Mouse (Mus musculus) CH12.LX (cell line): ENCODE results near the gene Hkdc1. TPM values are rescaled to one million over a fixed set of nuclear protein-coding genes. Genes with fewer than 3 reads are reported as not detected.

ENCODE experiments used
- DNase-seq: peaks from one replicate; pipeline ENCODE4 v3.0.0-alpha.2; 2013; ENCODE audit errors: extremely low read depth
- H3K27ac ChIP-seq: 2 replicates; pipeline ENCODE4 v1.5.1; 2012; ENCODE audit warnings: low read depth, mild to moderate bottlenecking, control low read depth, moderate library complexity; ENCODE audit not compliant: insufficient read depth
- H3K27me3 ChIP-seq: replicated peaks from 2 replicates; pipeline ENCODE3; 2012; ENCODE audit warnings: inconsistent platforms
- H3K36me3 ChIP-seq, 2 experiments: replicated peaks in 1 of 2; 2 replicates each; pipeline versions ENCODE3 to v1.6.1; 2012; ENCODE audit warnings: inconsistent platforms in 1 of 2, low read length in 1 of 2, mild to moderate bottlenecking in 1 of 2, mixed read lengths in 1 of 2, moderate library complexity in 1 of 2; ENCODE audit not compliant: control insufficient read depth in 1 of 2, insufficient read depth in 1 of 2
- H3K4me1 ChIP-seq, 2 experiments: 2 replicates each; pipeline ENCODE4 v1.6.1; 2012; ENCODE audit warnings: inconsistent platforms in 1 of 2, moderate library complexity in 1 of 2; ENCODE audit not compliant: insufficient read depth in 2 of 2, control insufficient read depth in 1 of 2
- H3K4me2 ChIP-seq: 2 replicates; pipeline ENCODE4 v1.6.1; 2012; ENCODE audit warnings: low read depth, mild to moderate bottlenecking, control low read depth; ENCODE audit not compliant: poor library complexity, insufficient read depth, severe bottlenecking
- H3K4me3 ChIP-seq, 3 experiments: fragments of 150-350 bp in 1 of 3; sonication (generic) in 1 of 3; replicated peaks in 1 of 3; 2 replicates each; pipeline versions ENCODE3 to v1.5.1; 2011 to 2012; ENCODE audit warnings: low read depth in 2 of 3, low read length in 2 of 3, mild to moderate bottlenecking in 2 of 3, moderate library complexity in 2 of 3, control low read depth in 1 of 3, improper control_type of control experiment in 1 of 3, inconsistent platforms in 1 of 3, mixed read lengths in 1 of 3; ENCODE audit not compliant: poor library complexity in 1 of 3
- H3K79me2 ChIP-seq: replicated peaks from 2 replicates; pipeline ENCODE4 v1.6.1; 2012; ENCODE audit warnings: mild to moderate bottlenecking, moderate library complexity; ENCODE audit not compliant: control insufficient read depth, poor library complexity, insufficient read depth, severe bottlenecking; ENCODE audit errors: extremely low read depth
- H3K9ac ChIP-seq: 2 replicates; pipeline ENCODE4 v1.6.1; 2012; ENCODE audit warnings: low read depth, mild to moderate bottlenecking, control low read depth, moderate library complexity; ENCODE audit not compliant: insufficient read depth
- H3K9me3 ChIP-seq: replicated peaks from 2 replicates; pipeline ENCODE3; 2012; ENCODE audit warnings: low read length, inconsistent platforms, mixed read lengths
- BHLHE40 ChIP-seq: IDR thresholded peaks from 2 replicates; pipeline ENCODE4 v1.6.1; 2011; ENCODE audit warnings: mild to moderate bottlenecking, low read depth, low read length, improper control_type of control experiment
- CHD1 ChIP-seq: IDR thresholded peaks from 2 replicates; pipeline ENCODE4 v1.6.1; 2012; ENCODE audit warnings: low read depth, low read length, improper control_type of control experiment, inconsistent platforms
- CHD2 ChIP-seq: IDR thresholded peaks from 2 replicates; pipeline ENCODE4 v1.6.1; 2011; ENCODE audit warnings: low read length, improper control_type of control experiment
- E2F4 ChIP-seq: IDR thresholded peaks from 2 replicates; pipeline ENCODE4 v1.6.1; 2011; ENCODE audit warnings: low read depth, low read length, improper control_type of control experiment; ENCODE audit not compliant: insufficient replicate concordance
- ELF1 ChIP-seq: IDR thresholded peaks from 2 replicates; pipeline ENCODE4 v1.6.1; 2014; ENCODE audit warnings: low read depth, mild to moderate bottlenecking, inconsistent platforms, low read length, improper control_type of control experiment
- ETS1 ChIP-seq: conservative IDR thresholded peaks from 2 replicates; pipeline ENCODE4 v1.6.1; 2012; ENCODE audit warnings: low read depth, mild to moderate bottlenecking, inconsistent platforms, low read length, improper control_type of control experiment, moderate library complexity
- HCFC1 ChIP-seq: IDR thresholded peaks from 2 replicates; pipeline ENCODE4 v1.6.1; 2012; ENCODE audit warnings: low read depth, mild to moderate bottlenecking, inconsistent platforms, low read length, improper control_type of control experiment
- IRF4 ChIP-seq: IDR thresholded peaks from 2 replicates; pipeline ENCODE4 v1.6.1; 2014; ENCODE audit warnings: low read depth, mild to moderate bottlenecking, inconsistent platforms, low read length, improper control_type of control experiment
- JUN ChIP-seq: IDR thresholded peaks from 2 replicates; pipeline ENCODE4 v1.6.1; 2011; ENCODE audit warnings: low read depth, mild to moderate bottlenecking, low read length, improper control_type of control experiment, moderate library complexity; ENCODE audit not compliant: insufficient read depth
- JUND ChIP-seq: conservative IDR thresholded peaks from 2 replicates; pipeline ENCODE4 v1.6.1; 2011; ENCODE audit warnings: low read depth, low read length, improper control_type of control experiment
- KAT2A ChIP-seq: IDR thresholded peaks from 2 replicates; pipeline ENCODE4 v1.6.1; 2012; ENCODE audit warnings: low read length, improper control_type of control experiment, inconsistent platforms; ENCODE audit not compliant: insufficient replicate concordance
- MAFK ChIP-seq: IDR thresholded peaks from 2 replicates; pipeline ENCODE4 v1.6.1; 2011; ENCODE audit warnings: low read length, improper control_type of control experiment; ENCODE audit not compliant: insufficient replicate concordance
- MAX ChIP-seq: IDR thresholded peaks from 2 replicates; pipeline ENCODE4 v1.6.1; 2011; ENCODE audit warnings: low read length, improper control_type of control experiment
- MAZ ChIP-seq: IDR thresholded peaks from 2 replicates; pipeline ENCODE4 v1.6.1; 2012; ENCODE audit warnings: low read depth, mild to moderate bottlenecking, inconsistent platforms, low read length, improper control_type of control experiment, moderate library complexity
- MEF2A ChIP-seq: IDR thresholded peaks from 2 replicates; pipeline ENCODE4 v1.6.1; 2014; ENCODE audit warnings: low read depth, mild to moderate bottlenecking, inconsistent platforms, low read length, improper control_type of control experiment, borderline replicate concordance
- MXI1 ChIP-seq: IDR thresholded peaks from 2 replicates; pipeline ENCODE4 v1.6.1; 2011; ENCODE audit warnings: mild to moderate bottlenecking, low read depth, low read length, improper control_type of control experiment
- MYC ChIP-seq: IDR thresholded peaks from 2 replicates; pipeline ENCODE4 v1.6.1; 2011; ENCODE audit warnings: low read depth, mild to moderate bottlenecking, improper control_type of control experiment, low read length
- NELFE ChIP-seq: IDR thresholded peaks from 2 replicates; pipeline ENCODE4 v1.6.1; 2011; ENCODE audit warnings: low read depth, low read length, improper control_type of control experiment
- POLR2A ChIP-seq: IDR thresholded peaks from 2 replicates; pipeline ENCODE4 v1.6.1; 2011; ENCODE audit warnings: low read depth, mild to moderate bottlenecking, improper control_type of control experiment, low read length
- SIN3A ChIP-seq: IDR thresholded peaks from 2 replicates; pipeline ENCODE4 v1.6.1; 2012; ENCODE audit warnings: low read length, improper control_type of control experiment, inconsistent platforms
- SMC3 ChIP-seq: IDR thresholded peaks from 2 replicates; pipeline ENCODE4 v1.6.1; 2011; ENCODE audit warnings: low read depth, low read length, improper control_type of control experiment
- TCF12 ChIP-seq: IDR thresholded peaks from 2 replicates; pipeline ENCODE4 v1.6.1; 2014; ENCODE audit warnings: low read depth, mild to moderate bottlenecking, inconsistent platforms, low read length, improper control_type of control experiment
- UBTF ChIP-seq: IDR thresholded peaks from 2 replicates; pipeline ENCODE4 v1.6.1; 2012; ENCODE audit warnings: low read depth, mild to moderate bottlenecking, inconsistent platforms, low read length, improper control_type of control experiment, moderate library complexity
- ZKSCAN1 ChIP-seq: IDR thresholded peaks from 2 replicates; pipeline ENCODE4 v1.6.1; 2012; ENCODE audit warnings: low read depth, inconsistent platforms, low read length, improper control_type of control experiment, borderline replicate concordance
- ZMIZ1 ChIP-seq: IDR thresholded peaks from 2 replicates; pipeline ENCODE4 v1.6.1; 2012; ENCODE audit warnings: low read depth, mild to moderate bottlenecking, inconsistent platforms, low read length, improper control_type of control experiment
- ZNF384 ChIP-seq: IDR thresholded peaks from 2 replicates; pipeline ENCODE4 v1.6.1; 2012; ENCODE audit warnings: low read depth, low read length, improper control_type of control experiment, inconsistent platforms
- dilution Hi-C: fragments of 300-500 bp; cut with MboI; formaldehyde crosslinking; loops from 2 replicates; pipeline ENCODE4 v1.14.3; 2020; ENCODE audit warnings: low sequenced_read_pairs; ENCODE audit not compliant: extremely low pct_unique_long_range_greater_than_20kb, extremely low pct_ligation_motif_present
- in situ Hi-C: fragments of 300-500 bp; cut with MboI; formaldehyde crosslinking; loops from 3 replicates; pipeline ENCODE4 v1.14.3; 2019; ENCODE audit warnings: low sequenced_read_pairs, low pct_ligation_motif_present, low pct_unique_long_range_greater_than_20kb, mixed read lengths
- polyA plus RNA-seq: library from polyadenylated mRNA; unstranded; fragments of >175 nt; gene quantifications from 2 replicates; pipeline ENCODE4 v1.2.1, GENCODE M21; 2012; ENCODE audit warnings: low read depth; ENCODE audit not compliant: insufficient read length
- total RNA-seq, 2 experiments: library from RNA; depleted of rRNA; stranded (reverse); fragments of 300-350 nt in 1 of 2; fragments of >200 nt in 1 of 2; gene quantifications; 2 replicates each; pipeline ENCODE4 v1.2.3; 2012 to 2014

Hkdc1 gene
- total and polyA plus RNA-seq, 3 experiments = not detected

GRCm38 (mm10) chr10:62340991-62341390, 81.3 kb downstream of the Hkdc1 start:
- H3K27ac ChIP-seq = peak overlapping the region; percentile 93; the same call in 1 of the 2 replicates
- DNase-seq = no peak
- peaks cover 0 to 16% of the 10 kb centered on the region in 2 experiments for H3K36me3 ChIP-seq
- no peaks in the 10 kb centered on the region for H3K9me3 ChIP-seq
- dilution Hi-C loops = no loop called here
- TF ChIP-seq CHD1 (no peak), UBTF (no peak), TCF12 (no peak)
- H3K79me2 ChIP-seq = no peaks in the 10 kb centered on the region
- in situ Hi-C loops = no loop called here
- peak overlapping the region; percentile 96 for H3K9ac ChIP-seq
- no peaks in the 10 kb centered on the region for H3K27me3 ChIP-seq
- H3K4me1 ChIP-seq = peaks cover 15 to 47% of the 10 kb centered on the region in 2 experiments
- peak overlapping the region; percentile 78 to 98 (median 83) for H3K4me3 ChIP-seq
- peak overlapping the region; percentile 97 for H3K4me2 ChIP-seq

- Histone ChIP-seq H3K27me3 (no peaks in the 10 kb centered on the region), H3K4me2 (peak overlapping the region; percentile 97), H3K4me3 (peak overlapping the region; percentile 78 to 98 (median 83)), H3K36me3 (peaks cover 0 to 14% of the 10 kb centered on the region in 2 experiments), H3K79me2 (no peaks in the 10 kb centered on the region), H3K27ac (peak overlapping the region; percentile 93), H3K4me1 (peaks cover 15 to 55% of the 10 kb centered on the region in 2 experiments), H3K9ac (peak overlapping the region; percentile 96), H3K9me3 (no peaks in the 10 kb centered on the region)
- TF ChIP-seq MXI1 (peak; percentile 58), HCFC1 (peak; percentile 69), E2F4 (0 out of 2 replicates have a peak, but pooled peaks have one; percentile 42), POLR2A (peak; percentile 65), ETS1 (peak; percentile 50), JUN (no peak), SIN3A (peak; percentile 81), NELFE (peak; percentile 68), ZNF384 (no peak), JUND (no peak), KAT2A (peak; percentile 46; the same call in 1 of the 2 replicates), CHD2 (peak; percentile 26), SMC3 (no peak), MAFK (no peak), ELF1 (peak; percentile 76), MYC (peak; percentile 23; the same call in 1 of the 2 replicates), MEF2A (0 out of 2 replicates have a peak, but pooled peaks have one; percentile 14), ZMIZ1 (peak; percentile 77), UBTF (0 out of 2 replicates have a peak, but pooled peaks have one; percentile 64), MAX (peak; percentile 78), ZKSCAN1 (no peak), IRF4 (peak; percentile 78), BHLHE40 (peak; percentile 82), TCF12 (peak; percentile 39; the same call in 1 of the 2 replicates), MAZ (peak; percentile 87; the same call in 1 of the 2 replicates)
- dilution Hi-C loops (no loop called here), in situ Hi-C loops (no loop called here)
- DNase-seq = peak; percentile 96
Observed at GRCm38 (mm10) chr10:62340095-62340731, 82.1 kb downstream of the Hkdc1 start.
